Mouse (Mus musculus): Measurements from ENCODE around the gene Fuz.
A peak's percentile ranks its signal among the peaks of the same experiment; 100 is the strongest.

Fuz gene

GRCm38 (mm10) chr7:44895593-44896434 lies at the start of gene Fuz:
Gene Fuz (plus strand): TSS chr7:44896079.
- DNase-seq: peak; percentile 84

- no peak for DNase-seq
Measured at GRCm38 (mm10) chr7:44846804-44847203, 49.1 kb upstream of the Fuz start.

GRCm38 (mm10) chr7:44847772-44848171 lies 48.1 kb upstream of the Fuz start:
- DNase-seq: no peak

GRCm38 (mm10) chr7:44848561-44849415 lies 47.1 kb upstream of the Fuz start, which contains the start of the genes Akt1s1 and Tbc1d17:
Gene Akt1s1 (plus strand): TSS chr7:44848991.
Gene Tbc1d17 (minus strand): TSS chr7:44849079.
- peak; percentile 97 for DNase-seq

- peak; percentile 83 for DNase-seq
Measured at GRCm38 (mm10) chr7:44849416-44850111, 46.3 kb upstream of the Fuz start.

- peak; percentile 83 for DNase-seq
Measured at GRCm38 (mm10) chr7:44850146-44850545, 45.7 kb upstream of the Fuz start.

GRCm38 (mm10) chr7:44850789-44851624 lies 44.9 kb upstream of the Fuz start:
- DNase-seq: no peak

GRCm38 (mm10) chr7:44851625-44852234 lies 44.1 kb upstream of the Fuz start:
- DNase-seq: no peak

GRCm38 (mm10) chr7:44852259-44853027 lies 43.4 kb upstream of the Fuz start:
- DNase-seq: no peak

GRCm38 (mm10) chr7:44853065-44853464 lies 42.8 kb upstream of the Fuz start:
- no peak for DNase-seq

- DNase-seq: no peak
Measured at GRCm38 (mm10) chr7:44853596-44854355, 42.1 kb upstream of the Fuz start.

GRCm38 (mm10) chr7:44854356-44855031 lies 41.4 kb upstream of the Fuz start:
- peak; percentile 68 for DNase-seq

GRCm38 (mm10) chr7:44855036-44855435 lies 40.8 kb upstream of the Fuz start:
- no peak for DNase-seq

GRCm38 (mm10) chr7:44856265-44856916 lies 39.5 kb upstream of the Fuz start:
- no peak for DNase-seq

GRCm38 (mm10) chr7:44857042-44857552 lies 38.8 kb upstream of the Fuz start, which contains the start of gene Pnkp:
Gene Pnkp (plus strand): TSS chr7:44857139.
- DNase-seq: peak; percentile 86

GRCm38 (mm10) chr7:44857905-44858304 lies 38.0 kb upstream of the Fuz start:
- no peak for DNase-seq

GRCm38 (mm10) chr7:44859896-44860295 lies 36.0 kb upstream of the Fuz start:
- no peak for DNase-seq

All from right cerebral cortex, postnatal 4 days (tissue).